Mouse (Mus musculus) brain, embryonic 18.5 days (tissue): ENCODE results near the gene Timm44.

Source experiments
- DNase-seq: peaks from one replicate; pipeline ENCODE4 v3.0.0-alpha.2; 2012; ENCODE audit warnings: low read depth, low spot score

Timm44 gene

DNA sequence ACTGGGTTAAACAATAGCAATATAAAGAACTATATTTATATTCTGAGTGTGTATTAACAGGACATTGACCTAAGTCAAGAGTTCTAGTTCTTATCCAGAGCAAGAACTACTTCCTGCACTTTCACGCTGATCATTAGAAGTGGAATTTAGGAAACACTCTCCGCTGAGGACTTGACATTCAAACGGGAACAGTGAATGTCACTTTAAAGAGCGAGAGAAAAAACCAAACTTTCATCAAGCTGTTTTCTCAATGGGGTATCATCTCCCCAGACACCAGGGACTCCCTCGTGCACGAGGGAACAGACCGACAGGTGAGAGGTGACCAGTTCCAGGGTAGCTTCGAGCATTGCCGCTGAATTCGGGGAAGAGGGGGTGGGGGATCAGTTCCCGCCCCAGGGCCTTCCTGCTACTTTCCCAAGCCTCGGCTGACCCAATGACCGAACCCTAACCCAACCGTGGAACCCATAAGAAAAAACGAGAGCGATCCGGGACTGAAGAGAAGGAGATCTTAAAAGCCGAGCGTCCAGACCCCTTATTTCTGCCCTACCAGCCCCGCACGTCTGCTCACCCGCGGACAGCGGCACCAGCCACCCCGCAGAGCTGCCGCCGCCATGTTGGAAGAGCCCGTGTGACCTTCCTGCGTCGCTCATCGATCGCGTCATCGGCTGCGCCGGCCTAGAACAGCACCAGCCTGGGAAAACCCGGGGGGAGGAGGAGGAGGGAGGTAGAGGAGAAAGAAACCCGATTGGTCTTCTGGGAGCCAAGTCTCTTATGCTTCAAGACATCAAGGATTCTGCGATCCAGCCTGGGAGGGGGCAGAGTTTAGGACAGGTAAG lies at the start of gene Timm44:
Timm44 (minus strand) TSS at position 639 of the 836 bp plus-strand sequence.
- DNase-seq: peak; percentile 95

- DNase-seq: peak; percentile 91
Observed at GRCm38 (mm10) chr8:4324983-4325750, 49.5 kb upstream of the Timm44 start, which contains the start of the genes Ccl25 and Elavl1. TSS of gene Ccl25 (plus strand) at chr8:4325210. TSS of gene Elavl1 (minus strand) at chr8:4325413.

DNA sequence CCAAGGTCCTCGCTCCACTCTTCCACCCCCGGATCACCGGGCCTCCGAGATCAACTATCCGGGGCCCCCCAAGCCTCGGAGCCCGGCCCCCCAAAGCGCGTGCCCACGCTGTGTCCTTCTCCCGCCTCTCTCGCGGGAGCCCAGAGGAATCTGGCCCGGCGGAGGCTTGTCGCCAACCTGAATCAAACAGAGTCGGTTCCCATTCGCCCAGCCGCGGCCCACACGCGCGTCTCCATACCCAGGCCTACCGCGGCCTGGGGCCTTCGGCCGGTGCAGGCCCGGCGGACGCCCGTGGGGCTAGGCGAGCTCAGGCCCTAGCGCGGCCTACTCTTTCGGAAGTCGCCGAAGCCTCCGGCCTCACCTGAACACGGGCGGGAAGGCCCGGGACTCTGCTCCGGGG lies 48.8 kb upstream of the Timm44 start:
- no peak for DNase-seq

DNA sequence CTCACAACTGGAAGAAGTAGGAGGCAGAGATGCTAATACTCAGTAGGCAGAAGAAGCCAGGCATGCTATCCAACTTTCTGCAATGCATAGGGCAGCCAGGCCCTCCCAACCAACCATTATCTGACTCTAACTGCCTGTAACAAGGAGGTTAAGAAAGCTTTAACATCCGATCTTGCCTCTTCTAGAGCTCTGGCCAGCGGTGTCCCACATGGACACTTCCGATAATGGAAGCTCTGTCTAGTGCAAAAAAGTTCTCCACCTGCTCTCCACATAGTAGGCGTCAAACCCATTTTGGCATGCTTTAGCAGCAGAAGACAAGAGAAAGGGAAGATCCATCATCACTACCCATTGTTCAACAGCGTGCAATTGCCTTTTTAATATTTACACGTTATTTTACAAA lies 48.2 kb upstream of the Timm44 start:
- DNase-seq: no peak

DNA sequence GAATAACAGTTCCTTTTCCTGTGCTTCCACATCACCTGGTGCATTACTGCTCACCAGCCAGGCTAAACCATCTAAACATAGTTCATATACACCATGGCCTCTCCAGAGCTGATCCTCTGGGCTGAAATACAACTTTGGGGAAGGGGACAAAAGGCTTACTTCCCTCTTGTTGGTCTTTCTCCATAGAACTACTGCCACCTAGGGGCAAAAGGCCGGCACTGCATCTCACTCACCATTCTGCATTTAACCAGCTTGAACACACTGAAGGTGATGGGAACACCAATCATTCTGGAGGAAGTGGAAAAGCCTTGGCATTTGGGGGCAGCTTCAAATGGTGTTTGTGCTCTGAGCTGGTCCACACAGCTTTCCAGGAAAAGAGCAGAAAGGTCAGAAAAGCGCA lies 46.8 kb upstream of the Timm44 start:
- DNase-seq: peak; percentile 51

GRCm38 (mm10) chr8:4321031-4321430 lies 45.3 kb upstream of the Timm44 start:
- DNase-seq: no peak

- DNase-seq: no peak
Observed at GRCm38 (mm10) chr8:4320404-4320803, 44.7 kb upstream of the Timm44 start.

GRCm38 (mm10) chr8:4319573-4319872 lies 43.8 kb upstream of the Timm44 start:
- DNase-seq: no peak

- no peak for DNase-seq
Observed at GRCm38 (mm10) chr8:4318796-4319572, 43.3 kb upstream of the Timm44 start.

GRCm38 (mm10) chr8:4318124-4318523 lies 42.4 kb upstream of the Timm44 start:
- DNase-seq: no peak

DNA sequence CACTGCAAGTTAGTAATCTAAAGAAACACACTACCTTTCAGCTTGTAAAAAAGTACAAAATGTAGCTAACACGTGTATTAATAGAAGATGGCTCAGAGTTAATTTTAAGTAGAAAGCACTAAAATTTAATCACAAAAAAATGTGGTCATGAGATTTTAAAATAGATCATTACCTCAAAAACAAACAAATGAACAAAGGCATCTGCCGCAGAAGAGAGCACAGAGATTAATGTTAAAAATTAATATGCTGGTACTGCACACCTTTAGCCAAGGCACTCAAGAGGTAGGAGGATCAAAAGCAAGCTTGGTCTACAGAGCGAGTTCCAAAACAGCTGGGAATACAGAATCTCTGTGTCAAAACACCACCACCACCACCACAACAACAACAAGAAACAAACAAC lies 39.1 kb upstream of the Timm44 start:
- no peak for DNase-seq

DNA sequence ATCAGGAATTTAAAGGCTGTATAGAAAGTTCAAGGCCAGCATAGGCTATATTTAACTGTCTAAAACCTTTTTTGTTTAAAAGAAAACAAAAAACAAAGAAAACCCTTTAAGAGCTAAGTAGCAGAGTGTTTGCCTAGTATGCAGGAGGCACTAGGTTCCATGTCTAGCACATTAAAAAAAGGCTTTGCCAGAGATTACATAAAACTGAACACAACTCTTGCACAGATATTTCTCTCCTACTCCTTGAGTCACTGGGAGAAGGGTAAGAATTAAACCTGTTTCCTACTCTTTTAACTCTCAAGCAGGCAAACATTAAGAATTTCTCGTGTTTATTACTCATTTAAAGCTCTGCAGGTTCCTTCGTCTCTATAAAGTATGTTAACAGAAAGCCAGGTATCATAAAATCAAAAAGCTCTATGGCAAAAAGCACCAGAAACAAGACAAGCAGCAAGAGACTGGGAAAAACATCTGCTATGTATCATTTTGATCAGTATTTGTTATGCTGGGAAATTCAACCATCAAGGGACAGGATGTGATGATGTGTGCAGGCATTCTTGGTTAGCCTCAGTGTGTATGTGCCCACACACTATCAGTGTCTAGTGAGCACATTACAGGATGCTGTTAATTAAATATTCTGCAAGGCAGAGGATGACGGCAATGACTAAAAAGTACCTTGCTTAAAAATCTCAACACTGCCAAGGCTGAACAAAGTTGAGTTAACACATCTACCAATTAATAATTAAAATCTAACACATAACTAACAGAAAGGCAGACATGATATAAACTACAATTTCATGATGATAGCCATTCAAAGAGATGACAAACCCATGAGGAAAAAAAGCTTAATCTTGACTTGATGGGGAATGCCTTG lies 37.8 kb upstream of the Timm44 start:
- no peak for DNase-seq

GRCm38 (mm10) chr8:4312104-4312503 lies 36.4 kb upstream of the Timm44 start:
- DNase-seq: no peak

- no peak for DNase-seq
Observed at GRCm38 (mm10) chr8:4305838-4306237, 30.1 kb upstream of the Timm44 start.

DNA sequence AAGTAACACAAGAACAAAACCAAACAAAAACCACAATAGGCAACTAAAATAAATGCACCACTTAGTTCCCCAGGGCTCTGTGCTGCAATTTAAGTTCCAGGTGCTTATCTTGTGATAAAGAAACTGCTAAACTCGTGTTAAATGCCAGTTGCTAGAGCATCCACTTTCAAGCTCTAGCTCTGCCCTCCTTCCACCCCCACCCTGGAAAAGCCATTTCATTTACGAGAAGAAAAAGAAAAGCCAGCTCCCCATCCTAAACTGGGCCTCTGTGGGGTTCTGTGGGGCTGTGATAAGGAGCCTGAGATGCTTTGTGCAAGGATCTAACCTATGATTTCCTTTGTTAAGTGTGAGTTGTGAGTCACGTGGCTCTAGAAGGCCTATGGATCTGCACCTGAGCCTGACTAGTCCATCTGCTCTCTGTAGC lies 28.4 kb upstream of the Timm44 start:
- no peak for DNase-seq

GRCm38 (mm10) chr8:4297822-4298221 lies 22.1 kb upstream of the Timm44 start:
- DNase-seq: no peak

DNA sequence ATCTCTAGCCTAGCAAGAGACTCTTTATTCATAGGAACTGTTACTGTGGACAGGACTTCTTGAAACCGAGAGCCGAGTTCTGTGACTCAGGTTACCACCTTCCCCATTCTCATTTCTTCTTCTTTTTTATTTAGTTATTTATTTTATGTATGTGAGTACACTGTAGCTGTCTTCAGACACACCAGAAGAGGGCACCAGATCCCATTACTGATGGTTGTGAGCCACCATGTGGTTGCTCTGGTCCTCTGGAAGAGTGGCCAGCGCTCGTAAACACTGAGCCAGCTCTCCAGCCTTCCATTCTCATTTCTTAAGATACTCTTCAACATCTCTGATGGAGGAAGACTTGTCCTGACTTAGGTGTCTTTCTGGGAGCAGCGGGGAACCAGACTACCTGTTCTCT lies 17.0 kb upstream of the Timm44 start:
- DNase-seq: no peak

DNA sequence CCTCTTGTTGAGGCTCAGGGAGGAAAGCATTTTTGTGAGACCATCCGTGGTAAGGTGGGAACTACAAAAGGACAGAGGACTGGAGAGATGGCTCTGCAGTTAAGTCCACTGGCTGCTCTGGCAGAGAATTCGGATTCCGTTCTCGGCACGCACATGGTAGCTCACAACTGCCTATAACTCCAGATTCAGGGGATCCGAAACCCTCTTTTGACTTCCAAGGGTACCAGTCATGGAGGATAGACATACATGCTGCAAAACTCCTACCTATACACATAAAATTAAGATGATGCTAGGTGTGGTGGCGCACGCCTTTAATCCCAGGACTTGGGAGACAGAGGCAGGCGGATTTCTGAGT lies 375 bp upstream of the Timm44 start:
- no peak for DNase-seq

DNA sequence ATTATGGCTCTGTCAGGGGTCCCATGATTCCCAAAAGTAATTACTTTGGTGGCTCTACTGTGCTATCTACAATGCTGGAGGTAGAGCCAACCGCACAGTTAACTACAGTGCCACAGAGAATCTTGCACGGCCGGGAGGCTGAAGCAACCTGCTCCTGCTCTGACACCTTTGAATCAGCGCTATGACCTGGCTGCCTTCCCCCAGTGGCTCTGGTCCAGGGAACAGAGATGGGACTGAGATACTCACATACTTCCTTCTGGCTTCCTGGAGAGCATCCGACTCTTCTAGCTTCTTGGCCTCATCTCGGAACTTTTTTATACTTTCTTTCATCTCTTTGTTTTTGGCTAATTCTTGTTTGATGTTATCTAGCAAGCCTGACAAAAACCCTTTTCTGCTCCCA lies 6.1 kb downstream of the Timm44 start:
- DNase-seq: no peak

- DNase-seq: no peak
Observed at GRCm38 (mm10) chr8:4267627-4268026, 8.1 kb downstream of the Timm44 start.

DNA sequence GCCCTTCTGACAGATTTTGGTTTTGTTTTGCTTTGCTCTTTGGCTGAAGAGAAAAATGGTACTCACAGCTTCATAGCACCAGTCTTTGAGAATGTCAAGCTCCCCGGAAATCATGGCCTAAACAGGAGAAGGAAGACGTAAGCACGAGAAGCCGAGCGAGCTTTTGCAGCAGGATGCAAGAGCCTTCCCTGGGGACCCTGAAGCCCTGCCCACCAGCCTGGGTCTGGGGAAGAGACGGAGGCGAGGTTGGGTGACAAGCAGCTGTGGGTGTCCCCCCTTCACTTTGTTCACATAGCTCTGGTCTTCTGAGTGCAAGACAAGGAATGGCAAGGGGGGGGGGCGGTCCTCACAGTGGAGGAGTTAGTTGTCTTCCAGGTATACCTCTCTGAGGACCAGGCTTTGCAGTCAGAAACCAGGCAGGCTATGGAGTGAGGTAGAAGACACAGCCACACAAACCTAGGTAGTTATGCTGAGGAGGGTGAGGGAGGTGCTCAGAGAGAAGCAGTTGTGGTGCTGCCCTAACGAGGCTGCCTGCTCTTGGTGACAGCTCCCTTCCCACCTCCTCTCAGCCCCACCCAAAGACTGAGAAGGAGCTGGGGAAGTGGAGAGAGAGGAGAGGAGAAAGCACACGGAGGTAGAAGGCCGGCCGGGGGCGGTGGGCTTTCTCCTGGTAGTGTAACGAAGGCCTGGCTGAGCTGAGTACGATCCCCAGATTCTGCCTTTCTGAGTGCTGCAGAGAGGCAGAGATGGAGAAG lies 10.4 kb downstream of the Timm44 start:
- no peak for DNase-seq
